Mouse (Mus musculus): ENCODE data around the gene A2ml1.

- TF ChIP-seq CTCF (IDR thresholded peaks at IDR 0.05; ENCODE audit: low read depth) (peak; percentile 49), EP300 (IDR thresholded peaks at IDR 0.05; ENCODE audit: low read depth) (no peak)
Observed at GRCm38 (mm10) chr6:128584070-128584660, 2.8 kb upstream of the A2ml1 start.

Data from liver, embryonic 14.5 days (tissue).